Mouse (Mus musculus): ENCODE measurements around the gene Nkap.
"Not testable (repeated sequence)": the region's sequence is repeated elsewhere in the genome, so short reads cannot be mapped to it uniquely, and the experiment has no call there.

The Nkap gene

GRCm38 (mm10) chrX:37126671-37127358, at the start of gene Nkap:
Gene Nkap (plus strand): TSS chrX:37126795.
- DNase-seq (ENCODE audit: low spot score): peak; percentile 79

- not testable (repeated sequence) for DNase-seq (ENCODE audit: low spot score)
These were observed 46.2 kb upstream of the Nkap start for GRCm38 (mm10) chrX:37080345-37080744.

- DNase-seq (ENCODE audit: low spot score): no peak
These were observed 45.4 kb upstream of the Nkap start for GRCm38 (mm10) chrX:37081194-37081593.

GRCm38 (mm10) chrX:37084318-37084926, 42.2 kb upstream of the Nkap start:
- DNase-seq (ENCODE audit: low spot score): peak; percentile 51

GRCm38 (mm10) chrX:37084927-37085660, 41.5 kb upstream of the Nkap start, which contains the start of gene Rpl39:
Gene Rpl39 (minus strand): TSS chrX:37085402.
- peak; percentile 93 for DNase-seq (ENCODE audit: low spot score)

GRCm38 (mm10) chrX:37085665-37086064, 40.9 kb upstream of the Nkap start:
- no peak for DNase-seq (ENCODE audit: low spot score)

GRCm38 (mm10) chrX:37088778-37089177, 37.8 kb upstream of the Nkap start:
- DNase-seq (ENCODE audit: low spot score): no peak

- no peak for DNase-seq (ENCODE audit: low spot score)
These were observed 35.1 kb upstream of the Nkap start for GRCm38 (mm10) chrX:37091457-37091856.

- no peak for DNase-seq (ENCODE audit: low spot score)
These were observed 31.4 kb upstream of the Nkap start for GRCm38 (mm10) chrX:37095106-37095768.

- no peak for DNase-seq (ENCODE audit: low spot score)
These were observed 27.9 kb upstream of the Nkap start for GRCm38 (mm10) chrX:37098681-37099080.

GRCm38 (mm10) chrX:37103826-37104225, 22.8 kb upstream of the Nkap start:
- DNase-seq (ENCODE audit: low spot score): no peak

- no peak for DNase-seq (ENCODE audit: low spot score)
These were observed 16.9 kb upstream of the Nkap start for GRCm38 (mm10) chrX:37109526-37110192.

- DNase-seq (ENCODE audit: low spot score): peak; percentile 98
These were observed 16.3 kb upstream of the Nkap start, which contains the start of gene Upf3b for GRCm38 (mm10) chrX:37110193-37110880. Gene Upf3b (minus strand): TSS chrX:37110322.

GRCm38 (mm10) chrX:37110881-37111193, 15.8 kb upstream of the Nkap start:
- no peak for DNase-seq (ENCODE audit: low spot score)

- no peak for DNase-seq (ENCODE audit: low spot score)
These were observed 9.5 kb upstream of the Nkap start for GRCm38 (mm10) chrX:37117085-37117484.

- no peak for DNase-seq (ENCODE audit: low spot score)
These were observed 7.0 kb upstream of the Nkap start for GRCm38 (mm10) chrX:37119585-37119984.

GRCm38 (mm10) chrX:37120212-37120611, 6.4 kb upstream of the Nkap start:
- DNase-seq (ENCODE audit: low spot score): no peak

GRCm38 (mm10) chrX:37125511-37125910, 1.1 kb upstream of the Nkap start:
- no peak for DNase-seq (ENCODE audit: low spot score)

- no peak for DNase-seq (ENCODE audit: low spot score)
These were observed 15.1 kb downstream of the Nkap start for GRCm38 (mm10) chrX:37141732-37142131.

- DNase-seq (ENCODE audit: low spot score): not testable (repeated sequence)
These were observed 17.9 kb downstream of the Nkap start for GRCm38 (mm10) chrX:37144498-37144897.

GRCm38 (mm10) chrX:37144954-37145353, 18.4 kb downstream of the Nkap start:
- peak; percentile 20 for DNase-seq (ENCODE audit: low spot score)
